Mouse (Mus musculus) gastrocnemius, adult 2 months (tissue): ENCODE measurements at regions not wholly inside any gene's neighbourhood (a gene's known extent, or its start where the extent isn't known, plus 50 kb on each side); places are given as distances from the start of the nearest gene placed in this dataset.

Source experiments
- DNase-seq: peaks from one replicate; pipeline ENCODE4 v3.0.0; 2022
- H3K27ac ChIP-seq: fragments of 200-600 bp; 2 replicates; pipeline ENCODE4 v1.8.1; 2022; ENCODE audit warnings: mild to moderate bottlenecking
- H3K4me3 ChIP-seq: fragments of 200-600 bp; 2 replicates; pipeline ENCODE4 v1.8.1; 2022; ENCODE audit warnings: mild to moderate bottlenecking, moderate library complexity
- CTCF ChIP-seq: fragments of 200-600 bp; IDR thresholded peaks from 2 replicates; pipeline ENCODE4 v1.8.1; 2022; ENCODE audit warnings: antibody characterized with exemption, mild to moderate bottlenecking, moderate library complexity
- intact Hi-C: fragments of 180-260 bp; cut with DNase I; formaldehyde crosslinking; loops from one replicate; pipeline ENCODE4 v1.15.1; 2025

GRCm38 (mm10) chr2:48446617-48447016, 367.3 kb upstream of the Acvr2a start:
- TF ChIP-seq CTCF: no peak
- intact Hi-C loops: no loop called here
- Histone ChIP-seq H3K4me3 (no peak overlapping the region), H3K27ac (no peak overlapping the region)
- DNase-seq: no peak

- intact Hi-C loops: no loop called here
- no peak for DNase-seq
- Histone ChIP-seq H3K4me3 (no peak overlapping the region), H3K27ac (no peak overlapping the region)
- TF ChIP-seq CTCF: no peak
Observed at GRCm38 (mm10) chr2:48449165-48449842, 364.6 kb upstream of the Acvr2a start.

GRCm38 (mm10) chr2:48456072-48457040, 357.6 kb upstream of the Acvr2a start:
- peak; percentile 12; the same call in 1 of the 2 replicates for TF ChIP-seq CTCF
- peak overlapping the region; percentile 28 for H3K4me3 ChIP-seq
- H3K27ac ChIP-seq: peak overlapping the region; percentile 85
- peak; percentile 70 for DNase-seq
- intact Hi-C loops: loop anchor here (5.0 to 10.0 kb wide), 2 partner anchors 54 to 452 kb away; no protein-coding TSS in a partner anchor

GRCm38 (mm10) chr2:48457117-48457516, 356.8 kb upstream of the Acvr2a start:
- no peak for DNase-seq
- H3K4me3 ChIP-seq: no peak overlapping the region
- intact Hi-C loops: loop anchor here (5.0 to 10.0 kb wide), 2 partner anchors 55 to 452 kb away; no protein-coding TSS in a partner anchor
- peak overlapping the region; percentile 85 for H3K27ac ChIP-seq
- TF ChIP-seq CTCF: no peak

- intact Hi-C loops: no loop called here
- Histone ChIP-seq H3K27ac (no peak overlapping the region), H3K4me3 (no peak overlapping the region)
- TF ChIP-seq CTCF: no peak
- no peak for DNase-seq
Observed at GRCm38 (mm10) chr2:48465483-48465882, 348.4 kb upstream of the Acvr2a start.

GRCm38 (mm10) chr2:48468895-48469294, 345.0 kb upstream of the Acvr2a start:
- no peak for TF ChIP-seq CTCF
- intact Hi-C loops: no loop called here
- peak overlapping the region; percentile 68 for H3K27ac ChIP-seq

GRCm38 (mm10) chr2:48469357-48469756, 344.6 kb upstream of the Acvr2a start:
- intact Hi-C loops: no loop called here
- no peak for DNase-seq
- TF ChIP-seq CTCF: no peak
- H3K27ac ChIP-seq: peak overlapping the region; percentile 68
- H3K4me3 ChIP-seq: no peak overlapping the region

More at GRCm38 (mm10) chr2:48468895-48469294, 345.0 kb upstream of the Acvr2a start:
- no peak overlapping the region for H3K4me3 ChIP-seq
- no peak for DNase-seq

GRCm38 (mm10) chr2:48473102-48473501, 340.8 kb upstream of the Acvr2a start:
- DNase-seq: no peak
- intact Hi-C loops: no loop called here
- no peak for TF ChIP-seq CTCF
- Histone ChIP-seq H3K27ac (no peak overlapping the region), H3K4me3 (no peak overlapping the region)

GRCm38 (mm10) chr2:48474642-48475041, 339.3 kb upstream of the Acvr2a start:
- no peak overlapping the region for H3K4me3 ChIP-seq
- intact Hi-C loops: no loop called here
- peak overlapping the region; percentile 67 for H3K27ac ChIP-seq
- DNase-seq: no peak
- no peak for TF ChIP-seq CTCF

GRCm38 (mm10) chr2:48476777-48477176, 337.1 kb upstream of the Acvr2a start:
- Histone ChIP-seq H3K27ac (no peak overlapping the region), H3K4me3 (no peak overlapping the region)
- no peak for TF ChIP-seq CTCF
- DNase-seq: no peak
- intact Hi-C loops: no loop called here

GRCm38 (mm10) chr2:48477336-48477735, 336.6 kb upstream of the Acvr2a start:
- intact Hi-C loops: no loop called here
- Histone ChIP-seq H3K27ac (no peak overlapping the region), H3K4me3 (no peak overlapping the region)
- no peak for DNase-seq
- no peak for TF ChIP-seq CTCF

- intact Hi-C loops: no loop called here
- H3K27ac ChIP-seq: no peak overlapping the region
Observed at GRCm38 (mm10) chr2:48479601-48480000, 334.3 kb upstream of the Acvr2a start.

GRCm38 (mm10) chr2:48480428-48481191, 333.3 kb upstream of the Acvr2a start:
- peak overlapping the region; percentile 38 for H3K27ac ChIP-seq

More at GRCm38 (mm10) chr2:48479601-48480000, 334.3 kb upstream of the Acvr2a start:
- no peak for TF ChIP-seq CTCF
- H3K4me3 ChIP-seq: no peak overlapping the region
- peak; percentile 75 for DNase-seq

More at GRCm38 (mm10) chr2:48480428-48481191, 333.3 kb upstream of the Acvr2a start:
- intact Hi-C loops: no loop called here
- H3K4me3 ChIP-seq: no peak overlapping the region
- no peak for DNase-seq
- no peak for TF ChIP-seq CTCF
